Mouse (Mus musculus) hematopoietic stem cell, adult 5-6 weeks (primary cell): Measurements from ENCODE around the gene Epb41l4b. TPM values are rescaled to one million over a fixed set of nuclear protein-coding genes. Genes with fewer than 3 reads are reported as not detected.

Experiments
- ATAC-seq, 2 experiments: fragments of 125-278 bp in 1 of 2; replicated peaks in 1 of 2; 2 replicates each; pipeline ENCODE4 v1.8.0; 2016 to 2017; ENCODE audit warnings: inconsistent platforms in 2 of 2, mild to moderate bottlenecking in 2 of 2, moderate number of reproducible peaks in 2 of 2, low read depth in 1 of 2, moderate TSS enrichment in 1 of 2; ENCODE audit not compliant: low FRiP score in 2 of 2, poor library complexity in 2 of 2, severe bottlenecking in 2 of 2, insufficient read depth in 1 of 2, low TSS enrichment in 1 of 2
- total RNA-seq: library from RNA; stranded (forward); fragments of 172-1452, 232-1000 nt; gene quantifications from 2 replicates; pipeline ENCODE4 v1.2.3, GENCODE M21; 2017

Epb41l4b gene
- total RNA-seq, 1 experiment from 2014 or later, result 36.3 TPM

GRCm38 (mm10) chr4:57129718-57130515, 13.3 kb downstream of the Epb41l4b start:
- no peak for ATAC-seq

- no peak for ATAC-seq
Measured at GRCm38 (mm10) chr4:57123003-57123402, 20.2 kb downstream of the Epb41l4b start.

- ATAC-seq, result no peak
Measured at GRCm38 (mm10) chr4:57122166-57122565, 21.1 kb downstream of the Epb41l4b start.

- peak; percentile 70 to 73; a peak in 3 of 4 replicates for ATAC-seq
Measured at GRCm38 (mm10) chr4:57120563-57120962, 22.7 kb downstream of the Epb41l4b start.

- ATAC-seq, result no peak
Measured at GRCm38 (mm10) chr4:57119976-57120375, 23.3 kb downstream of the Epb41l4b start.

- ATAC-seq, result peak; percentile 43 to 70; a peak in 3 of 4 replicates
Measured at GRCm38 (mm10) chr4:57118883-57119282, 24.4 kb downstream of the Epb41l4b start.

- no peak for ATAC-seq
Measured at GRCm38 (mm10) chr4:57116278-57116677, 27.0 kb downstream of the Epb41l4b start.

- no peak for ATAC-seq
Measured at GRCm38 (mm10) chr4:57114617-57115592, 28.3 kb downstream of the Epb41l4b start.

- ATAC-seq, result no peak
Measured at GRCm38 (mm10) chr4:57113472-57114216, 29.6 kb downstream of the Epb41l4b start.

GRCm38 (mm10) chr4:57111992-57112540, 31.2 kb downstream of the Epb41l4b start:
- ATAC-seq, result no peak

GRCm38 (mm10) chr4:57111411-57111810, 31.8 kb downstream of the Epb41l4b start:
- no peak for ATAC-seq

GRCm38 (mm10) chr4:57109543-57109942, 33.7 kb downstream of the Epb41l4b start:
- no peak for ATAC-seq

- ATAC-seq, result no peak
Measured at GRCm38 (mm10) chr4:57105339-57105738, 37.9 kb downstream of the Epb41l4b start.

GRCm38 (mm10) chr4:57103830-57104229, 39.4 kb downstream of the Epb41l4b start:
- peak; percentile 62 to 77 for ATAC-seq

GRCm38 (mm10) chr4:57101095-57101494, 42.1 kb downstream of the Epb41l4b start:
- ATAC-seq, result no peak

GRCm38 (mm10) chr4:57097411-57097810, 45.8 kb downstream of the Epb41l4b start:
- no peak for ATAC-seq

GRCm38 (mm10) chr4:57095569-57095968, 47.7 kb downstream of the Epb41l4b start:
- no peak for ATAC-seq
